In the genomic region with DNA sequence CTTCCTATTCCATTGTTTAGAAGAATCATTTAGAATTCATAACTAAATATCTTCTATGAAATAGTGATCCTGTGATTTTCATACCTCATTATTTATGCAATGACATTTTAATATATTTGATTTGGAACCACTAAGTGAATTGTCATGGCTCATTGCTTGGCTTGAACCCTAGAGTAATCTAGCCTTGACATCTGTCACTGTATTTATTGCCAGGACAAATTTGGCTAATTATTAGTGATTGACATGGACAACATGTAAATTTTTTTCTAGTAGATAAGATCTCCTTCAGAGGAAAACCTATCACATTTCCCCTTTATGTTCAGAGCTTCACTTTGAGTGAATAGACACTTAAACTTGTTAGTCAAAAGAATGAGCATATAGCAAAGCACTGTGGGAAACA, we compare ENCODE assay signal across 18 mouse cellular contexts.
"Had no signal": no experiment of that assay in that cellular context is flagged by ENCODE, and none has a peak within 500 bp of the region (broad histone marks: within the 10 kb centered on the region; RNA-seq: fewer than 3 reads in every experiment).

No protein-coding gene starts in this region.

- H3K4me3 ChIP-seq: layer of hippocampus, adult 2 months; limb, embryonic 12.5 days; limb, embryonic 15.5 days; midbrain, embryonic 12.5 days had no signal

- H3K36me3 ChIP-seq: limb, embryonic 12.5 days; limb, embryonic 15.5 days; midbrain, embryonic 12.5 days had no signal

- H3K27ac ChIP-seq: kidney, postnatal 0 days; layer of hippocampus, adult 2 months; limb, embryonic 12.5 days; limb, embryonic 15.5 days; liver, embryonic 14.5 days; macrophage; midbrain, embryonic 12.5 days had no signal

- H3K4me2 ChIP-seq: limb, embryonic 12.5 days; limb, embryonic 15.5 days; liver, embryonic 11.5 days; lung, embryonic 14.5 days; midbrain, embryonic 12.5 days had no signal

- H3K9ac ChIP-seq: limb, embryonic 12.5 days; limb, embryonic 15.5 days; liver, embryonic 14.5 days; liver, postnatal 0 days; lung, embryonic 14.5 days; midbrain, embryonic 12.5 days had no signal

- H3K27me3 ChIP-seq: limb, embryonic 12.5 days; limb, embryonic 15.5 days; midbrain, embryonic 12.5 days had no signal

- H3K9me3 ChIP-seq: limb, embryonic 12.5 days; limb, embryonic 15.5 days; midbrain, embryonic 12.5 days had no signal

- ATAC-seq: liver, postnatal 0 days; lung, postnatal 0 days; midbrain, embryonic 16.5 days had no signal

- DNase-seq: kidney, adult 18-20 months; kidney, adult 9 months; kidney, postnatal 25 days; left cerebral cortex, postnatal 4 days; liver, postnatal 0 days; lung, embryonic 14.5 days; thymus, adult 18-20 months; thymus, postnatal 36 days had no signal

- H3K4me1 ChIP-seq: limb, embryonic 12.5 days; limb, embryonic 15.5 days; midbrain, embryonic 12.5 days had no signal
